12 mouse cellular contexts compared by ENCODE assay signal in genomic region chr2:150549576-150549975, GRCm38 (mm10). TPM values are rescaled to one million over a fixed set of nuclear protein-coding genes. Genes with fewer than 3 reads are reported as not detected.
"Had no signal": no experiment of that assay in that cellular context is flagged by ENCODE, and none has a peak within 500 bp of the region (broad histone marks: within the 10 kb centered on the region; RNA-seq: fewer than 3 reads in every experiment).

No protein-coding gene starts in this region.

RNA-seq across cellular contexts. Expression of gene Cst7, which starts 20.6 kb away (rescaled TPM):
- total RNA-seq: heart, postnatal 10 days; heart, postnatal 14 days; heart, postnatal 25 days; heart, postnatal 36 days; heart, postnatal 4 days; layer of hippocampus, postnatal 10 days; layer of hippocampus, postnatal 14 days; layer of hippocampus, postnatal 36 days; left cerebral cortex, adult 18-20 months; left cerebral cortex, adult 2 months had no signal
- polyA plus RNA-seq: heart, embryonic 14.5 days; hindbrain, postnatal 0 days had no signal
